Mouse (Mus musculus) right cerebral cortex, postnatal 36 days (tissue): Measurements from ENCODE around the gene Eml2.

Experiments used
- DNase-seq, 2 experiments: peaks; one replicate each; pipeline ENCODE4 v3.0.0; 2022; ENCODE audit warnings: low spot score in 2 of 2, mixed read lengths in 1 of 2

The Eml2 gene

GRCm38 (mm10) chr7:19162928-19163327, 13.3 kb upstream of the Eml2 start:
- no peak for DNase-seq

DNA sequence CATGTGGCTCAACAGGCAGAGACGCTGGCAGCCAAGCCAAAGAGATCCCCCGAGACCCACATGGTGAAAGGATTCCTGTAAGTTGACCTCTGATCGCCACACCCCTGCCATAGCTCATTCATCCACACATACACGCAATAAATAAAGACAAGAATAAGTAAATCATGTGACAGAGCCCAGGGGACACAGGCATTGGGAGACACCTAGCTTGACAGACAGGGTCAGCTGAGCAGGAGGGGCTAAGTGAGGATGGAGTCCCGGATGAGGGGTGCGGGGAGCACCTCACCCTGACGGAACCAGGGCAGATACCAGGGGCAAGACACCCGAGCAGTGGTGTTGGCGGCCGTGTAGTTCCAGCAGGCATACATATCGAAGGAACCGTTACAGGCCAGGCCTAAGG, 12.5 kb upstream of the Eml2 start:
- DNase-seq = no peak

DNA sequence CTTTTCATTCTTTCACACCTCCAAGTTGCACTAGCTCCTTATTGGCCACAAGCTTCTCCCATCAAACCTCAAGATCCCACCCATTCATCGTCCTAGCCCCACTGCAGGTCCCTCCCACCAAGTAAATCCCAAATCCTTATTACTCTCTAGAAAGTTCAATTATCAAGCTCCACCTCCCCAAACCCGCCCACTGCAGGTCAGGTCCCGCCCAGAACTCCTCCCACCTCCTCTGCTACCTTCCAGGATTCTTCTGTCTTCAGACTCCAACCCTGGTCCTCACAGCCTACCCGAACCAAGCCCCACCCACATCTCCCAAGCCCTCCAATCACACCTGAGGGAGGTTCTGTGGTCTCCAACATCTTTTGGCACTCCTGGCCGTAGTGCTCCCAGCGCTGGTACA, 12.0 kb upstream of the Eml2 start:
- DNase-seq = no peak

DNA sequence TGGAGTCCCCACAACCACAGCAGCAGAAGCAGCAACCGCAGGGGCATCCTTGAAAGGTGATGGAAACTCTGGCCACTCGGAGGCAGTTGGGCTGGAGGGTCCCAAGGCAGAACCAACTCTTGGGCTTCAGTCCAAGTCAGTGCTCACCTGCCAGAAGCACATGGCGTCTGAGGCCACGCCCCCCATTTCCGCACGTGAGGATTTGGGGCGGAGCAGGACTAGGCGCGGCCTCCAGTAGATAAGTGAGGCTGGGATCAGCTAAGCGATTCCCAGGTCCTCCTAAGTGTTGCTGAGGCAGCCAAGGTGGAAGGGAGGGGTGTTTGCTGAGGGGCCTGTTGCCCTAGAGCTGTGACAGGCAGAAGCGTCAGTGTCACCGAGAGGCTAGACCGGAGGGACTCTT, 11.2 kb upstream of the Eml2 start:
- DNase-seq = no peak

- no peak for DNase-seq
Measured at GRCm38 (mm10) chr7:19165656-19166423, 10.4 kb upstream of the Eml2 start, which contains the start of gene Gipr. Gipr (minus strand) TSS chr7:19166127.

DNA sequence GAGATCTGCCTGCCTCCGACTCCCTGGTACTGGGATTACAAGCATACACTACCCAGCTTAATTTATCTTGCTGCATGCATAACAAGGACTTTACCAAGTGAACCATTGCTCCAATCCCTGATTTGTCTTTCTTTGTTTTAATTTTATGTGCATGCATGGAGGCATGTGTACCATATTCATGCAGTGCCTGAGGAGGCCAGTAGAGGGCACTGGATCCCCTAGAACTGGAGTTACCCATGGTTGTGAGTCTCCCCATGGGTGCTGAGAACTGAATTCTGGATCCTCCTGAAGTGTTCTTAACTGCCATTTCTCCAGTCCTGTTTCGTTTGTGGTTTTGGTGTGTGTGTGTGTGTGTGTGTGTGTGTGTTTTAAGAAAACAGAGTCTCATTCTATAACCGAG, 9.2 kb upstream of the Eml2 start:
- DNase-seq = no peak

GRCm38 (mm10) chr7:19169506-19169905, 6.7 kb upstream of the Eml2 start:
- no peak for DNase-seq

GRCm38 (mm10) chr7:19170142-19170541, 6.1 kb upstream of the Eml2 start:
- peak; percentile 69 to 76 for DNase-seq

GRCm38 (mm10) chr7:19171831-19172230, 4.4 kb upstream of the Eml2 start:
- no peak for DNase-seq

DNA sequence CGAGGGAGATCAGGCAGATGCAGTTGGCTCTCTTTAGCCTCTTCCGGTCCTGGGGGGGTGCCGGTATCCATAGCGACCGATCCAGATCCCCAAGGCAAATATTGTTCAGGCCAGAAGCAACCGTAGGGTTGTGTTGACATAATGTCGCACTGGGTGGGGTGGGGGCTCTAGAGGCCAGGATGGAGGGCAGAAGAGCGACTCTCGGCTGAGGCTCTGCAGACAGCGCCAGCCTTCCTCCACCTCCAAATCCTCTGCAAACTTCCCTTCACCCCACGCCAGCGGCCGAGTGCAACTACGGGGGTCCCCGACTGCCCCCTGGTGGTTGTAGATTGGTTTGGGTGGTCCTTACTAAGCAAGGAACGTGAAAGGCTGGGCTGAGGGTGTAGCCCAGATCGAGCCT, 3.3 kb upstream of the Eml2 start:
- DNase-seq = peak in 1 of 2 experiments; percentile 66

DNA sequence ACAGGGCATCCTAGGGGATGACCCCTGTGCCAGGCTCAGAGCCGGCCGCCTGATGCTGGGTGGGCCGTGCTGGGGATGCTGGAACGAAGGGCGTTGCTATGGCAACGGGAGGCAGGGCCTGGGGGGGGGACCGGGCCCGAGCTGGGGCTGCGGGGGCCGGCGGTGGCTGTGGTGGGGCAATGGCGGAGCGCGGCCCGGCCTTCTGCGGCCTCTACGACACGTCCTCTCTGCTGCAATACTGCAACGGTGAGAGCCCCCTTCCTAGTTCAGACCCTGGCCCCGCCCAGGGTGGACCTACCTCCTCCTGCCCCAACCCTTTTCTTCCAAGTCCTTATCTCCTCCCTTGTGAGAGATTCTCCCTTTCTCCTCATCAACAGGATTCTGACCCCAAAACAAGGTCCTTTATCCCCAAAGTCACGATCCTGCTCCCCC, 311 bp downstream of the Eml2 start:
- peak in 1 of 2 experiments; percentile 84 for DNase-seq

- DNase-seq = no peak
Measured at GRCm38 (mm10) chr7:19177216-19177615, 995 bp downstream of the Eml2 start.

GRCm38 (mm10) chr7:19178035-19178434, 1.8 kb downstream of the Eml2 start:
- DNase-seq = peak in 1 of 2 experiments; percentile 54

DNA sequence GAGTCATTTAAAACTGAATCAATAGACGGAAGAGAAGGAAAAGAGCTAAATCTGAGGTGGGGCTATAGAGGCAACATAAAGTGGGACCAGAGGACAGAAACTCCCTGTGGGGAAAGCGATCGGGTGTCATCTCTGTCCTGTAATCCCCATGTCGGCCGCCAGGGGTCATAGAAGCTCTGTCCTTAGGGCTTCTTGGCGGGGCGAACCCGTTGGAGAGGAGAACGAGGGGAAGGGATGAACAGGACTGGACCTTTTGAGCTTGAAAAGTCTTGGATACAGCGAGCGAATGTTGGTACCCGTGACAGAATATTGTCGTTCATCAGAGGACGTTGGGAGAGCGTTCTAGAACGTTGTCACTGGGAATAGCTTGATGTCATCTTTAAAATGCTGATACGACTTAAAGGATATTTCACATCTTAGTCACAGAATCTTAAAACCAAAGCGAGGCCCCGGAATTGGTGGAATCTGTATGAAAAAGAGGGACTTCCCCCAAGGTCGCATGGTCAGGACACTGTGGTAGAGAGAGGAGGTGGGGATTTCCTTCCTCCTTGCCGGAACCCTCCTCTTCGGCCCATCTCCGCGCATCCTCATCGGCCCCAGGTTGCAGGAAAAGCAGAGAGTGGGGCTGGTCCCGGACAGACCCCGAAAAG, 2.3 kb downstream of the Eml2 start:
- DNase-seq = peak; percentile 68 to 74

DNA sequence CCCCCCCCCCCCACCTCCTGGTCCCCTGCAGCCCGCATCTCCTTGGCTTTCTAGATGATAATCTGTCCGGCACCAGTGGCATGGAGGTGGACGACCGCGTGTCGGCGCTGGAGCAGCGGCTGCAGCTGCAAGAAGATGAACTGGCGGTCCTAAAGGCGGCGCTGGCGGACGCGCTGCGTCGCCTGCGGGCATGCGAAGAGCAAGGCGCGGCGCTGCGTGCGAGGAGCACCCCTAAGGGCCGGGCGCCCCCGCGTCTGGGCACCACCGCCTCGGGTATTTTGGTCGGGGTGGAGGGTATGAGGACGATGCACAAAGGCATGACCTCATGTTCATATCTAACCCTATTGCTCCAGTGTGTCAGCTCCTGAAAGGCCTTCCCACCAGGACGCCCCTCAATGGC, 3.0 kb downstream of the Eml2 start:
- peak; percentile 65 to 70 for DNase-seq

DNA sequence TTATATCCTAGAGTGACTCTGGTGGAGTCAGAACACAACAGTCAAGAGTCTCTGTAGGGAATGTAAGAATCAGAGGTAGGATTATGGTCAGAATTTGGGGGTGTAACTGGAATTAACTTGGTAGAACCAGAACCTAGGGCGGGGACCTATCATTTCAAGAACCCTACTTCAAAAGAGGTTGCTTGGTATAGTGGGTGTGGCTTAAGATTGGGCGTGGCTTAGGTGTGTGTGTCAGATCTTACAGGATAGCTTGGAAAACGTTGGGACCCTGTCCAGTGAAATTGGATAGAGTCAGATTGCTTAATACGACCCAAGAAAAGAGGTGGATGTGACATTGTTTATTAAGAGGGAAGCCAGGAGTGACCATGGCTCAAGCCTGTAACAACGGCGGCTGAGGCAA, 3.7 kb downstream of the Eml2 start:
- no peak for DNase-seq

GRCm38 (mm10) chr7:19180862-19181429, 4.7 kb downstream of the Eml2 start:
- DNase-seq = no peak

DNA sequence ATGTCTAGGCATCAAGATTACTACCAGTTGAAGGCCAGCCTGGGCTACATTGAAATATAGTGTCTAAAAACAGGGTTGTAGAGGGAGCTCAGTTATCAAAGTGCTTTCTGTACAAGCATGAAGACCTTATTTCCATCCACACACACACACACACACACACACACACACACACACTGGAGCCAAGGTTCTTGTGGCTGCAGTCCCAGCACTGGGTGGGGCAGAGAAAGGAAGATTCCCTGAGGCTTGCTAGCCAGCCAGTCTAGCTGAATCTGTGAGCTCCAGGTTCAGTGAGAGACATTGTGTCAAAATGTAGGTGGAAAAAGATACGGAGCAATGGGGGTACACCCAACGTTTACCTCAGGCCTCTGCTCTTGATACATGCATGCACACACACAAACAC, 8.0 kb downstream of the Eml2 start:
- DNase-seq = no peak

DNA sequence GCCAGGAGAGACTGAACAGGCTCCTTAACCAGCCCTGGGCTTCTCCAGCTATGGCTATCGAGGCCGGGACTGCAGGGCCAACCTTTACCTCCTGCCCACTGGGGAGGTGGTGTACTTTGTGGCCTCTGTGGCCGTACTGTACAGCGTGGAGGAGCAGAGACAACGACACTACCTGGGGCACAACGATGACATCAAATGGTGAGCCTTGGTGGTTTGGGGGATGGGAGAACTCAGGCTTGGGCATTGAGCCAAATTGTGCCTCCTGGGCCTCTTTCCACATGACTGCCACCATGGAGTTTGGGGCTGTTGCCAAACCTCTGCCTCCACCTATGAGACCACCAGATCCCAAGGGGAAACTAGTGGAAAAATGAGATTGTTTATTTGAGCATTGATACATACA, 8.5 kb downstream of the Eml2 start:
- DNase-seq = no peak

DNA sequence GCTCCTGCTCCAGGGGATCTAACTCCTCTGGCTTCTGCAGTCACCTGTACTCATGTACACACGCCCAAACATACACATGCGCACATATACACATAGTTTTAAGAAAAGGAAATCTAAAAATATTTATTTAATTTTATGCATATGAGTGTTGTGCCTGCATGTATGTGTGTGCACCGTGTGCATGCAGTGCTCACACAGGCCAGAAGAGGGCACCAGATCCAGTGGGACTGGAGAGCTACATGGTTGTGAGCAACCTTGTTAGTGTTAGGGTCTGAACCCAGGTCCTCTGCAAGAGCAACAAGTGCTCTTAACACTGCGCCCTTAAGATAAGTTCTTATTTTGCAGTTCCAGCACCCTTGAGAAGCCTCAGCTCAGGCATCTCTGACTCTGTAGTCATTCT, 18.5 kb downstream of the Eml2 start:
- DNase-seq = no peak

- no peak for DNase-seq
Measured at GRCm38 (mm10) chr7:19196676-19197075, 20.5 kb downstream of the Eml2 start.

GRCm38 (mm10) chr7:19197985-19198384, 21.8 kb downstream of the Eml2 start:
- no peak for DNase-seq

- DNase-seq = no peak
Measured at GRCm38 (mm10) chr7:19201660-19202059, 25.4 kb downstream of the Eml2 start.
